In the genomic region with DNA sequence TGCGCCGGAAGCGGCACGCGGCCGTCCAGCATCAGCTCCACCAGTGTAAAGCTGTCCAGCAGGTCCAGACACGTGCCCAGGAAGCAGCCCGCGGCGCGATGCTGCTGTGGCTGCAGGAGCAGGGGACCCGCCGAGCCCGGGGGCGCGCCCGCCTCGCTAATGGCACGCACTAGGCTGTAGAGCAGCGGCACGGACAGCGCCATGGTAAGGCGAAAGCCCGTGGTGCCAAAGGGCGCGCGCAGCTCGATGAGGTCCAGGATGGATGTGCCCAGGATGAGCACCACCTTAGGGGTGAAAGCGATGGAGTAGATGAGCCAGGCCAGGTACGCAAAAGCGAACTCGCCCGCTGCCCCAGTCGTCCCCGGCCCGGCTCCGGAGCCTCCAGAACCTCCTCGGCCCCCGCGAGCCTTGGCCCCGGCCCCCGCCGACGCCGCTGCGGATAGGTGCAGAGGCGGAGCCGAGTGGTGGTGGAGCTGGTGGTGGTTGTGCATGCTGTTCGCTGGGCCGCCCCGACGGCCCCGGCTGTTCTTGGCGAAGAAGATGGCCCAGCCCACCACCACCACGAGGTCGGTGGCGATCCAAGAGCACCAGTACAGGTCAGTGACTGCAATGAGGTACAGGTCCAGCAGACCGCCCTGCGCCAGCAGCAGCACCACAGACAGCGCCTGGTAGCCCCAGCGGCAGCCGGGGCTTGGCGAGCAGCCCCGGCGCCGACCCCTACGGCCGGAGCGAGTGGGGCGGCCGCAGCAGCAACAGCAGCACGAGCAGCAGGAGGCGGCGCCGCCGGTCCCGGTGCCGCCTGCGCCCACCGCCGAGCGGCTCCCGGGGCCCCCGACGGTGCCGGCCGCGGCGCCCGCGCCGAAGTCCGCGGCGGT, we compare ENCODE assay signal across 9 mouse cellular contexts. TPM values are rescaled to one million over a fixed set of nuclear protein-coding genes. Genes with fewer than 3 reads are reported as not detected.
DNase-seq lines count a peak whose midpoint lies in the region; ATAC-seq and TF ChIP-seq lines count a peak whose summit lies in the region.
"Had no signal": no experiment of that assay in that cellular context is flagged by ENCODE, and none has a peak within 500 bp of the region (broad histone marks: within the 10 kb centered on the region; RNA-seq: fewer than 3 reads in every experiment).

No protein-coding gene starts in this region.

- ATAC-seq in kidney, embryonic 14.5 days (ENCODE audit: low FRiP score, low TSS enrichment): peak; percentile 48
- ATAC-seq in hematopoietic stem cell, adult 5-6 weeks (replicated peaks in 1 of 2; ENCODE audit: insufficient read depth in 1 of 2, low FRiP score in 2 of 2, low TSS enrichment in 1 of 2, low read depth in 1 of 2, poor library complexity in 2 of 2, severe bottlenecking in 2 of 2): 0 out of 4 replicates have a peak, but pooled peaks have one; percentile 0 to 2

- peaks cover 10% of the 10 kb centered on the region for H3K4me1 ChIP-seq in kidney, embryonic 14.5 days (ENCODE audit: control insufficient read depth, insufficient read depth, low read length)
- peaks cover 0 to 9% of the 10 kb centered on the region in 2 experiments; a peak in 2 of 4 replicates for H3K4me1 ChIP-seq in ES-E14 (ENCODE audit: control insufficient read depth in 2 of 2, insufficient read depth in 2 of 2, low read length in 2 of 2, poor library complexity in 1 of 2)
- no peaks in the 10 kb centered on the region for H3K4me1 ChIP-seq in liver, adult 2 months (ENCODE audit: control insufficient read depth, insufficient read depth, low read length)

- no peaks in the 10 kb centered on the region for H3K9me3 ChIP-seq in kidney, embryonic 14.5 days (ENCODE audit: control insufficient read depth, low read length)
- no peaks in the 10 kb centered on the region for H3K9me3 ChIP-seq in ES-E14 (ENCODE audit: control insufficient read depth, insufficient read depth, low read depth, low read length)

- H3K27me3 ChIP-seq in kidney, embryonic 14.5 days (ENCODE audit: control insufficient read depth, insufficient read depth, low read length): peaks cover 17% of the 10 kb centered on the region
- peaks cover 23% of the 10 kb centered on the region for H3K27me3 ChIP-seq in liver, adult 2 months (ENCODE audit: control insufficient read depth, insufficient read depth, low read length)

- peak overlapping the region; percentile 99 for H3K4me2 ChIP-seq in kidney, embryonic 14.5 days (replicated peaks; ENCODE audit: low read depth, low read length)

- H3K27ac ChIP-seq in kidney, embryonic 14.5 days (ENCODE audit: low read depth, low read length): no peak overlapping the region
- H3K27ac ChIP-seq in ES-E14 (ENCODE audit: insufficient read depth, low read depth, low read length, poor library complexity, severe bottlenecking): no peak overlapping the region
- no peak overlapping the region for H3K27ac ChIP-seq in liver, adult 2 months (replicated peaks; ENCODE audit: insufficient read depth, low read depth, low read length)

- no peak for DNase-seq in kidney, adult 9 months
- DNase-seq in ES-E14 (ENCODE audit: low read depth, low spot score): no peak
- DNase-seq in cerebellum, postnatal 4 days (ENCODE audit: low spot score in 2 of 2): peak; percentile 30 to 38
- DNase-seq in liver, adult 2 months (ENCODE audit: extremely low read depth, low read depth, low spot score): no peak
- peak; percentile 57 for DNase-seq in naive thymus-derived CD4-positive, alpha-beta T cell, adult 2 months (ENCODE audit: low read depth)
- DNase-seq in frontal cortex, postnatal 14 days (ENCODE audit: low spot score in 2 of 2): no peak

- H3K79me2 ChIP-seq in liver, adult 2 months (ENCODE audit: control insufficient read depth, insufficient read depth, low read length): no peaks in the 10 kb centered on the region

- WGBS in kidney, embryonic 14.5 days: under 1% methylated on average over 85 of the region's 95 CpGs
- WGBS in liver, adult 2 months: 3% methylated on average over 95 of the region's 95 CpGs

- no peak for TF ChIP-seq POLR2A in liver, adult 2 months (IDR thresholded peaks at IDR 0.05; ENCODE audit: extremely low read depth, insufficient read depth, low read length)

- H3K4me3 ChIP-seq in kidney, embryonic 14.5 days (ENCODE audit: low read length): peak overlapping the region; percentile 66
- peak overlapping the region; percentile 76 to 79 for H3K4me3 ChIP-seq in ES-E14 (ENCODE audit: insufficient read depth in 1 of 2, low read depth in 1 of 2, low read length in 2 of 2, poor library complexity in 1 of 2, severe bottlenecking in 1 of 2)
- peak overlapping the region; percentile 15; the same call in 1 of the 2 replicates for H3K4me3 ChIP-seq in liver, adult 2 months (ENCODE audit: insufficient read depth, low read depth, low read length)

- no peak for TF ChIP-seq CTCF in liver, adult 2 months (IDR thresholded peaks at IDR 0.05; ENCODE audit: low read depth, low read length)

- no peaks in the 10 kb centered on the region for H3K36me3 ChIP-seq in kidney, embryonic 14.5 days (ENCODE audit: control insufficient read depth, insufficient read depth, low read length)
- no peaks in the 10 kb centered on the region for H3K36me3 ChIP-seq in ES-E14 (ENCODE audit: control insufficient read depth, insufficient read depth, low read length, poor library complexity, severe bottlenecking)
- H3K36me3 ChIP-seq in liver, adult 2 months (ENCODE audit: control insufficient read depth, insufficient read depth, low read length): no peaks in the 10 kb centered on the region

- peak overlapping the region; percentile 55 for H3K9ac ChIP-seq in kidney, embryonic 14.5 days (ENCODE audit: low read depth, low read length)
- H3K9ac ChIP-seq in ES-E14 (ENCODE audit: insufficient read depth, low read depth, low read length, poor library complexity, severe bottlenecking): no peak overlapping the region
- no peak overlapping the region for H3K9ac ChIP-seq in liver, adult 2 months (ENCODE audit: low read depth, low read length)

- in situ Hi-C loops in ES-E14 (cut with MboI; ENCODE audit: low sequenced_read_pairs in 2 of 2, unreplicated experiment in 2 of 2): no loop called here

TF ChIP-seq in ES-E14, 5 proteins besides CTCF, POLR2A, EP300 and RAD21:
- no peak for TF ChIP-seq CHD2 (IDR thresholded peaks at IDR 0.05; ENCODE audit: low read depth, low read length)
- TF ChIP-seq ZNF384 (IDR thresholded peaks at IDR 0.05; ENCODE audit: low read depth, low read length): no peak
- no peak for TF ChIP-seq HCFC1 (IDR thresholded peaks at IDR 0.05; ENCODE audit: borderline replicate concordance, insufficient read depth, low read length)
- TF ChIP-seq ZC3H11A (IDR thresholded peaks at IDR 0.05; ENCODE audit: borderline replicate concordance, low read depth, low read length): no peak

RNA-seq across cellular contexts. Expression of a gene that starts 0.9 kb away (rescaled TPM):
- polyA plus RNA-seq in kidney, embryonic 14.5 days (2014; fragmentation: Nextera tagmentation; extraction: Ambion mirVana): 0.04 and 0.21 TPM in 2 replicates
- 0.09 and 0.11 TPM in 2 replicates for total RNA-seq in ES-E14 (2012; rRNA removed)
- total RNA-seq in hematopoietic stem cell, adult 5-6 weeks (2017): 1.1 and 2.8 TPM in 2 replicates
- total RNA-seq in liver, adult 2 months (2014; rRNA removed): under 0.01 TPM in 1 of 2 replicates, not detected in the other
- polyA plus RNA-seq in liver, adult 2 months (2012; rRNA removed): not detected in 2 replicates
- total RNA-seq: neutrophil, adult 5-6 weeks had no signal

RNA-seq across cellular contexts. Expression of a gene that starts 29.7 kb away (rescaled TPM):
- 2.3 and 2.4 TPM in 2 replicates for polyA plus RNA-seq in kidney, embryonic 14.5 days (2014; fragmentation: Nextera tagmentation; extraction: Ambion mirVana)
- total RNA-seq in ES-E14 (2012; rRNA removed): 7.0 and 9.1 TPM in 2 replicates
- total RNA-seq in hematopoietic stem cell, adult 5-6 weeks (2017): 44.6 and 77.6 TPM in 2 replicates
- total RNA-seq in liver, adult 2 months (2014; rRNA removed): 3.6 and 6.5 TPM in 2 replicates
- polyA plus RNA-seq in liver, adult 2 months (2012; rRNA removed): 13.2 and 20.7 TPM in 2 replicates

RNA-seq across cellular contexts. Expression of a gene that starts 38.4 kb away (rescaled TPM):
- 13.7 and 15.2 TPM in 2 replicates for polyA plus RNA-seq in kidney, embryonic 14.5 days (2014; fragmentation: Nextera tagmentation; extraction: Ambion mirVana)
- 27.4 and 36.5 TPM in 2 replicates for total RNA-seq in ES-E14 (2012; rRNA removed)
- total RNA-seq in hematopoietic stem cell, adult 5-6 weeks (2017): 11.9 and 17.4 TPM in 2 replicates
- 21.1 and 22.3 TPM in 2 replicates for total RNA-seq in liver, adult 2 months (2014; rRNA removed)
- polyA plus RNA-seq in liver, adult 2 months (2012; rRNA removed): 32.6 and 36.7 TPM in 2 replicates

Comparison
In these comparisons a context has a peak if more than half of its experiments do, and no peak if none do; other contexts are left out.
1. H3K4me3 ChIP-seq: peak in every context shown above with its lines; median percentile 78 in ES-E14; 66 in kidney, embryonic 14.5 days; 15 in liver, adult 2 months.
2. DNase-seq: peak in cerebellum, postnatal 4 days (2 of 2) and naive thymus-derived CD4-positive, alpha-beta T cell, adult 2 months (single experiment); none in kidney, adult 9 months (single experiment), ES-E14 (single experiment), liver, adult 2 months (single experiment) and frontal cortex, postnatal 14 days (0 of 2).